Mouse (Mus musculus): ENCODE data around the gene Cers2. TPM values are rescaled to one million over a fixed set of nuclear protein-coding genes. Genes with fewer than 3 reads are reported as not detected.

Gene Cers2
- total and polyA plus RNA-seq, 2 experiments from 2014 or later = 89.4 to 108 TPM

- Histone ChIP-seq H3K4me2 (ENCODE audit: low read depth, low read length) (peak overlapping the region; percentile 85), H3K27me3 (ENCODE audit: control insufficient read depth, insufficient read depth, low read length) (no peaks in the 10 kb centered on the region), H3K4me3 (ENCODE audit: low read depth, low read length) (peak overlapping the region; percentile 65; the same call in 1 of the 2 replicates), H3K36me3 (replicated peaks; ENCODE audit: control insufficient read depth, insufficient read depth, low read length) (peaks cover 14% of the 10 kb centered on the region), H3K27ac (ENCODE audit: low read depth) (no peak overlapping the region), H3K9ac (replicated peaks; ENCODE audit: low read depth, low read length) (peak overlapping the region; percentile 83; the same call in 1 of the 2 replicates), H3K9me3 (replicated peaks; ENCODE audit: control insufficient read depth, low read length) (no peaks in the 10 kb centered on the region), H3K4me1 (ENCODE audit: control insufficient read depth, insufficient read depth) (peaks cover 9% of the 10 kb centered on the region)
- WGBS = 89% methylated on average over 12 of the region's 12 CpGs
- TF ChIP-seq EP300 (IDR thresholded peaks at IDR 0.05; ENCODE audit: low read depth) (no peak), CTCF (IDR thresholded peaks at IDR 0.05; ENCODE audit: low read depth) (no peak)
- no peak for DNase-seq (ENCODE audit: low spot score)
- no peak for ATAC-seq (ENCODE audit: insufficient read depth, low read depth)
Measured at GRCm38 (mm10) chr3:95284501-95285281, 29.9 kb upstream of the Cers2 start.

GRCm38 (mm10) chr3:95285390-95285789 lies 29.2 kb upstream of the Cers2 start:
- H3K4me2 ChIP-seq (ENCODE audit: low read depth, low read length) = no peak overlapping the region
- WGBS = 95% methylated on average over 5 of the region's 5 CpGs
- no peak overlapping the region for H3K9ac ChIP-seq (replicated peaks; ENCODE audit: low read depth, low read length)
- peaks cover 14% of the 10 kb centered on the region for H3K36me3 ChIP-seq (replicated peaks; ENCODE audit: control insufficient read depth, insufficient read depth, low read length)
- TF ChIP-seq CTCF (IDR thresholded peaks at IDR 0.05; ENCODE audit: low read depth) = no peak
- no peak for TF ChIP-seq EP300 (IDR thresholded peaks at IDR 0.05; ENCODE audit: low read depth)
- ATAC-seq (ENCODE audit: insufficient read depth, low read depth) (no peak), DNase-seq (ENCODE audit: low spot score) (no peak)
- no peak overlapping the region for H3K4me3 ChIP-seq (ENCODE audit: low read depth, low read length)
- H3K9me3 ChIP-seq (replicated peaks; ENCODE audit: control insufficient read depth, low read length) = no peaks in the 10 kb centered on the region
- no peak overlapping the region for H3K27ac ChIP-seq (ENCODE audit: low read depth)
- no peaks in the 10 kb centered on the region for H3K27me3 ChIP-seq (ENCODE audit: control insufficient read depth, insufficient read depth, low read length)
- peaks cover 9% of the 10 kb centered on the region for H3K4me1 ChIP-seq (ENCODE audit: control insufficient read depth, insufficient read depth)

DNA sequence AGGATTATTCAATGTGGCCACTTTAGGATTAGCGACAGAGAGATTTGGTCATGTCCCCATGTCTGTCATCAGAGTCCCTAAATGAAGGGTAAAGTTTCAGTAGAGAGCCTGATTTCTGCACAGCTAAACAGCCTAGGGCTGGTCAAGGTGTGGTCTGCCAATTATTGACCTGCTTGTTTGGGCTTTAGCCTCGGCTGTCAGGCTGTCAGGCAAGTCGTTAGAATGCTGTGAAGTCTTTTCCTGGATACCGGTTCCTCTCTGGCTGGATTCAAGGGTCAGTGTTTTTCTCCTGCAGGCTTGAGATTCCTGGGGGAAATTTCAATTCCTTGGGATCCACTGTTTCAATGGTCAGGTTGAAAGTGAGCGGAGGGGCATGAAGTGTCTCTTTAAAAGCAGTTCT lies 28.6 kb upstream of the Cers2 start:
- TF ChIP-seq EP300 (IDR thresholded peaks at IDR 0.05; ENCODE audit: low read depth) = no peak
- Histone ChIP-seq H3K9ac (replicated peaks; ENCODE audit: low read depth, low read length) (no peak overlapping the region), H3K27ac (ENCODE audit: low read depth) (no peak overlapping the region), H3K36me3 (replicated peaks; ENCODE audit: control insufficient read depth, insufficient read depth, low read length) (peaks cover 20% of the 10 kb centered on the region), H3K27me3 (ENCODE audit: control insufficient read depth, insufficient read depth, low read length) (no peaks in the 10 kb centered on the region), H3K4me1 (ENCODE audit: control insufficient read depth, insufficient read depth) (peaks cover 9% of the 10 kb centered on the region), H3K4me2 (ENCODE audit: low read depth, low read length) (no peak overlapping the region), H3K4me3 (ENCODE audit: low read depth, low read length) (no peak overlapping the region), H3K9me3 (replicated peaks; ENCODE audit: control insufficient read depth, low read length) (no peaks in the 10 kb centered on the region)
- WGBS = 67% methylated on average over 5 of the region's 5 CpGs
- ATAC-seq (ENCODE audit: insufficient read depth, low read depth) (no peak), DNase-seq (ENCODE audit: low spot score) (no peak)

DNA sequence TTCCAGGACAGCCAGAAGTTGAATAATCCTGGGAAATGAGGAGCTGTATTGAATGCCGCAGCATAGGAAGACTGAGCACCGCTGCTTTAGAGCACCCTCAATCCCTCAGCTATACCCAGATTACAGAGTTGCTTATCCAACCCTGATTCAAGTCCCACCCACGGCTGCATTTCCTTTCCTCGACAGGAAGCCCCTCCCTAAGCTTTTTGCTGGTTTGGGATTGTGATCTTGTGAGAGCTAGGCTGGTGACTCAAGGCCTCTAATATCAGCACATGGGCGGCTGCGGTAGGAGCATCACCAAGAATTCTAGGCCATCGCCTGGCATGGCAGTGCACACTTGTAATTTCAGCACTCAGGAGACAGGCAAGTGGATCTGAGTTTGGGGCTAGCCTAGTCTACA lies 28.1 kb upstream of the Cers2 start:
- TF ChIP-seq EP300 (IDR thresholded peaks at IDR 0.05; ENCODE audit: low read depth) = no peak
- TF ChIP-seq CTCF (IDR thresholded peaks at IDR 0.05; ENCODE audit: low read depth) = no peak
- peaks cover 25% of the 10 kb centered on the region for H3K36me3 ChIP-seq (replicated peaks; ENCODE audit: control insufficient read depth, insufficient read depth, low read length)
- 67% methylated on average over 7 of the region's 7 CpGs for WGBS
- no peak overlapping the region for H3K27ac ChIP-seq (ENCODE audit: low read depth)
- no peaks in the 10 kb centered on the region for H3K27me3 ChIP-seq (ENCODE audit: control insufficient read depth, insufficient read depth, low read length)
- H3K4me3 ChIP-seq (ENCODE audit: low read depth, low read length) = no peak overlapping the region
- peaks cover 9% of the 10 kb centered on the region for H3K4me1 ChIP-seq (ENCODE audit: control insufficient read depth, insufficient read depth)
- H3K4me2 ChIP-seq (ENCODE audit: low read depth, low read length) = no peak overlapping the region
- ATAC-seq (ENCODE audit: insufficient read depth, low read depth) (no peak), DNase-seq (ENCODE audit: low spot score) (no peak)
- no peak overlapping the region for H3K9ac ChIP-seq (replicated peaks; ENCODE audit: low read depth, low read length)
- H3K9me3 ChIP-seq (replicated peaks; ENCODE audit: control insufficient read depth, low read length) = no peaks in the 10 kb centered on the region

DNA sequence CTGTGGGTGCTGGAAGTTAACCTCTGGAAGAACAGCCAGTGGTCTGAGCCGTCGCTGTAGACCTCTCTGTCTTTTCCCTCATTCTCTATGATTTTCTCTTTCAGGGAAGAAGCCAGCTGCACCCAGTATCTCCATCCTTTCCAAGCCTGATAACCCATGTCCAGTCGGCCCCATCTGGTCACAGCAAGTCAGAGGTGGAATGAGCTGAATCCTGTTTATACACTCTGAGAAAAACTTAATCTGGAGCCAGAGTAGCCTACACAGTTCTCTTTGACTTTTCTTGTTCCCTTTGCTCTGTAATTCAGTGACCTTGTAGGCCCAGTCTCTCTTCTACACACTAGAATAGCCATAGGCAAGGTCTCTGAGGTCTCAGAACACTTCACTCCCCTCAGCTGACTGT lies 27.1 kb upstream of the Cers2 start:
- Histone ChIP-seq H3K27ac (ENCODE audit: low read depth) (no peak overlapping the region), H3K4me3 (ENCODE audit: low read depth, low read length) (no peak overlapping the region), H3K9ac (replicated peaks; ENCODE audit: low read depth, low read length) (no peak overlapping the region), H3K9me3 (replicated peaks; ENCODE audit: control insufficient read depth, low read length) (no peaks in the 10 kb centered on the region), H3K4me1 (ENCODE audit: control insufficient read depth, insufficient read depth) (peaks cover 9% of the 10 kb centered on the region), H3K4me2 (ENCODE audit: low read depth, low read length) (no peak overlapping the region), H3K36me3 (replicated peaks; ENCODE audit: control insufficient read depth, insufficient read depth, low read length) (peaks cover 34% of the 10 kb centered on the region), H3K27me3 (ENCODE audit: control insufficient read depth, insufficient read depth, low read length) (no peaks in the 10 kb centered on the region)
- DNase-seq (ENCODE audit: low spot score) = no peak
- WGBS = 76% methylated on average over 3 of the region's 3 CpGs
- TF ChIP-seq CTCF (IDR thresholded peaks at IDR 0.05; ENCODE audit: low read depth) = no peak
- no peak for TF ChIP-seq EP300 (IDR thresholded peaks at IDR 0.05; ENCODE audit: low read depth)
- no peak for ATAC-seq (ENCODE audit: insufficient read depth, low read depth)

GRCm38 (mm10) chr3:95289419-95289818 lies 25.2 kb upstream of the Cers2 start:
- H3K9ac ChIP-seq (replicated peaks; ENCODE audit: low read depth, low read length) = no peak overlapping the region
- H3K4me1 ChIP-seq (ENCODE audit: control insufficient read depth, insufficient read depth) = no peaks in the 10 kb centered on the region
- peaks cover 52% of the 10 kb centered on the region for H3K36me3 ChIP-seq (replicated peaks; ENCODE audit: control insufficient read depth, insufficient read depth, low read length)
- H3K4me2 ChIP-seq (ENCODE audit: low read depth, low read length) = no peak overlapping the region
- no peak for ATAC-seq (ENCODE audit: insufficient read depth, low read depth)
- no peak overlapping the region for H3K27ac ChIP-seq (ENCODE audit: low read depth)
- no peaks in the 10 kb centered on the region for H3K27me3 ChIP-seq (ENCODE audit: control insufficient read depth, insufficient read depth, low read length)
- H3K9me3 ChIP-seq (replicated peaks; ENCODE audit: control insufficient read depth, low read length) = no peaks in the 10 kb centered on the region
- WGBS = 88% methylated on average over 4 of the region's 4 CpGs
- no peak for DNase-seq (ENCODE audit: low spot score)
- no peak overlapping the region for H3K4me3 ChIP-seq (ENCODE audit: low read depth, low read length)
- TF ChIP-seq CTCF (IDR thresholded peaks at IDR 0.05; ENCODE audit: low read depth) (no peak), EP300 (IDR thresholded peaks at IDR 0.05; ENCODE audit: low read depth) (no peak)
